Mouse (Mus musculus) spleen, adult 2 months (tissue): ENCODE measurements at regions not wholly inside any gene's neighbourhood (a gene's known extent, or its start where the extent isn't known, plus 50 kb on each side); places are given as distances from the start of the nearest gene placed in this dataset.

Source experiments
- CTCF ChIP-seq: fragments of 200-500 bp; IDR thresholded peaks from 2 replicates; pipeline ENCODE4 v1.5.1; 2011; ENCODE audit warnings: mild to moderate bottlenecking, inconsistent platforms; ENCODE audit not compliant: insufficient read depth, insufficient read length, insufficient replicate concordance; ENCODE audit errors: extremely low read depth
- POLR2A ChIP-seq: fragments of 200-500 bp; IDR thresholded peaks from 2 replicates; pipeline ENCODE4 v1.6.1; 2011; ENCODE audit warnings: low read depth, low read length, inconsistent platforms

DNA sequence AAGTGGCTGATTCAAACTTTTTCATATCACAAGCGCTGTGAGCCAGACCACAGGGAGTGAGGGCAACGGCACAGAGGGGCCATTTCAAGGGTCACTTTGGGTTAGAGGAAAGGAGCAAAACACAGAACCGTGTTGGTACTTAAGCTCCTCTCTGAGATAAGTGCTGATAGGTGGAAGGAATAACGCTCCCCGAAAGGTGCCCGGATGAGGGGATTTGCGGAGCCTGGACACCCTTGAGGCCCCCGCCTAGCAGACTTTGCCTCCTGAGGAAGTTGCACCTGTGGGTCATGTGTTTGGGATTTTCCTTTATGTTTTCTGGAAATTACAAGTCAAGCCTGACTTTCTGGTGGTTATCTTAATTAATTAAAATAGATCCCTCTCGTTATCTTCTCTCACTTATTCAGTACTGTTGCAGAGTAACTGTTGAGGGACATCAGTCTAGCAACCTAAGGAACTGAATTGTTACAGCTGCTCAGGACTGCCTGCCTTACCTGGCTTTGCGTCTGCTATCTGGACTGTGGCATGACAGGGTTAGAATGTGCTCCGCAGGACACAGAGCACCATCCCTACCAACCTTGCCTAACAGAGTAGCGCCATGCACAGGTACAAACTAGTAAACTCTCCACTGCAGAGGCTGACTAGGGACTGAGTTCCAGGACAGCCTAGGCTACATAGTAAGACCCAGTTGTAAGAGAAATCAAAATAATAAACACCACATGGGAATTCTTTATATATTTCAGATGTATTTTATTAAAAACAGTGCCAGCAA is 137.4 kb upstream of the Plcz1 start:
- no peak for TF ChIP-seq CTCF
- no peak for TF ChIP-seq POLR2A
